Mouse (Mus musculus): ENCODE data around the gene Clec16a. TPM values are rescaled to one million over a fixed set of nuclear protein-coding genes. Genes with fewer than 3 reads are reported as not detected.

The Clec16a gene
- polyA plus RNA-seq, 1 experiment from 2014 or later: 32.1 TPM

- H3K4me2 ChIP-seq (ENCODE audit: low read depth, low read length): no peak overlapping the region
- H3K27ac ChIP-seq (replicated peaks; ENCODE audit: low read depth, low read length): no peak overlapping the region
- 73% methylated on average over 1 of the region's 1 CpGs for WGBS
- H3K9me3 ChIP-seq (replicated peaks; ENCODE audit: control insufficient read depth, low read length): no peaks in the 10 kb centered on the region
- no peak overlapping the region for H3K4me3 ChIP-seq (ENCODE audit: low read depth, low read length)
- ATAC-seq (replicated peaks; ENCODE audit: insufficient number of reproducible peaks, low FRiP score, low TSS enrichment, low read depth) (no peak), DNase-seq (ENCODE audit: low spot score) (no peak)
- H3K27me3 ChIP-seq (ENCODE audit: control insufficient read depth, insufficient read depth, low read length): no peaks in the 10 kb centered on the region
- H3K36me3 ChIP-seq (replicated peaks; ENCODE audit: control insufficient read depth, insufficient read depth, low read depth, low read length): no peaks in the 10 kb centered on the region
- H3K9ac ChIP-seq (replicated peaks; ENCODE audit: low read length): no peak overlapping the region
- no peaks in the 10 kb centered on the region for H3K4me1 ChIP-seq (ENCODE audit: control insufficient read depth, insufficient read depth, low read length)
Measured at GRCm38 (mm10) chr16:10641146-10641545, 96.0 kb downstream of the Clec16a start.

GRCm38 (mm10) chr16:10642857-10643633 lies 97.9 kb downstream of the Clec16a start:
- 56% methylated on average over 4 of the region's 4 CpGs for WGBS
- Histone ChIP-seq H3K36me3 (replicated peaks; ENCODE audit: control insufficient read depth, insufficient read depth, low read depth, low read length) (no peaks in the 10 kb centered on the region), H3K9me3 (replicated peaks; ENCODE audit: control insufficient read depth, low read length) (no peaks in the 10 kb centered on the region), H3K27me3 (ENCODE audit: control insufficient read depth, insufficient read depth, low read length) (no peaks in the 10 kb centered on the region), H3K4me3 (ENCODE audit: low read depth, low read length) (no peak overlapping the region), H3K9ac (replicated peaks; ENCODE audit: low read length) (no peak overlapping the region), H3K4me1 (ENCODE audit: control insufficient read depth, insufficient read depth, low read length) (no peaks in the 10 kb centered on the region), H3K27ac (replicated peaks; ENCODE audit: low read depth, low read length) (no peak overlapping the region), H3K4me2 (ENCODE audit: low read depth, low read length) (no peak overlapping the region)
- DNase-seq (ENCODE audit: low spot score) (no peak), ATAC-seq (replicated peaks; ENCODE audit: insufficient number of reproducible peaks, low FRiP score, low TSS enrichment, low read depth) (no peak)

GRCm38 (mm10) chr16:10644238-10644637 lies 99.1 kb downstream of the Clec16a start:
- H3K9ac ChIP-seq (replicated peaks; ENCODE audit: low read length): no peak overlapping the region
- H3K9me3 ChIP-seq (replicated peaks; ENCODE audit: control insufficient read depth, low read length): no peaks in the 10 kb centered on the region
- ATAC-seq (replicated peaks; ENCODE audit: insufficient number of reproducible peaks, low FRiP score, low TSS enrichment, low read depth): no peak
- no peak overlapping the region for H3K4me2 ChIP-seq (ENCODE audit: low read depth, low read length)
- H3K4me1 ChIP-seq (ENCODE audit: control insufficient read depth, insufficient read depth, low read length): no peaks in the 10 kb centered on the region
- H3K4me3 ChIP-seq (ENCODE audit: low read depth, low read length): no peak overlapping the region
- no peak for DNase-seq (ENCODE audit: low spot score)
- no peaks in the 10 kb centered on the region for H3K36me3 ChIP-seq (replicated peaks; ENCODE audit: control insufficient read depth, insufficient read depth, low read depth, low read length)
- no peaks in the 10 kb centered on the region for H3K27me3 ChIP-seq (ENCODE audit: control insufficient read depth, insufficient read depth, low read length)
- H3K27ac ChIP-seq (replicated peaks; ENCODE audit: low read depth, low read length): no peak overlapping the region

- Histone ChIP-seq H3K4me1 (ENCODE audit: control insufficient read depth, insufficient read depth, low read length) (no peaks in the 10 kb centered on the region), H3K9ac (replicated peaks; ENCODE audit: low read length) (no peak overlapping the region), H3K4me3 (ENCODE audit: low read depth, low read length) (no peak overlapping the region), H3K27me3 (ENCODE audit: control insufficient read depth, insufficient read depth, low read length) (no peaks in the 10 kb centered on the region), H3K9me3 (replicated peaks; ENCODE audit: control insufficient read depth, low read length) (no peaks in the 10 kb centered on the region), H3K36me3 (replicated peaks; ENCODE audit: control insufficient read depth, insufficient read depth, low read depth, low read length) (no peaks in the 10 kb centered on the region), H3K27ac (replicated peaks; ENCODE audit: low read depth, low read length) (no peak overlapping the region), H3K4me2 (ENCODE audit: low read depth, low read length) (no peak overlapping the region)
- ATAC-seq (replicated peaks; ENCODE audit: insufficient number of reproducible peaks, low FRiP score, low TSS enrichment, low read depth): no peak
- 81% methylated on average over 8 of the region's 8 CpGs for WGBS
- no peak for DNase-seq (ENCODE audit: low spot score)
Measured at GRCm38 (mm10) chr16:10644731-10645130, 99.6 kb downstream of the Clec16a start.

GRCm38 (mm10) chr16:10651804-10652203 lies 106.7 kb downstream of the Clec16a start:
- no peaks in the 10 kb centered on the region for H3K36me3 ChIP-seq (replicated peaks; ENCODE audit: control insufficient read depth, insufficient read depth, low read depth, low read length)
- H3K9me3 ChIP-seq (replicated peaks; ENCODE audit: control insufficient read depth, low read length): no peaks in the 10 kb centered on the region
- DNase-seq (ENCODE audit: low spot score): no peak
- H3K4me2 ChIP-seq (ENCODE audit: low read depth, low read length): no peak overlapping the region
- H3K4me3 ChIP-seq (ENCODE audit: low read depth, low read length): no peak overlapping the region
- no peak overlapping the region for H3K27ac ChIP-seq (replicated peaks; ENCODE audit: low read depth, low read length)
- H3K4me1 ChIP-seq (ENCODE audit: control insufficient read depth, insufficient read depth, low read length): 0 out of 2 replicates have a peak, but pooled peaks cover 2% of the 10 kb centered on the region
- no peak; the same call in 1 of the 2 replicates for ATAC-seq (replicated peaks; ENCODE audit: insufficient number of reproducible peaks, low FRiP score, low TSS enrichment, low read depth)
- no peaks in the 10 kb centered on the region for H3K27me3 ChIP-seq (ENCODE audit: control insufficient read depth, insufficient read depth, low read length)
- H3K9ac ChIP-seq (replicated peaks; ENCODE audit: low read length): no peak overlapping the region

GRCm38 (mm10) chr16:10652935-10653334 lies 107.8 kb downstream of the Clec16a start:
- no peak for DNase-seq (ENCODE audit: low spot score)
- Histone ChIP-seq H3K4me3 (ENCODE audit: low read depth, low read length) (no peak overlapping the region), H3K9ac (replicated peaks; ENCODE audit: low read length) (no peak overlapping the region), H3K4me1 (ENCODE audit: control insufficient read depth, insufficient read depth, low read length) (0 out of 2 replicates have a peak, but pooled peaks cover 2% of the 10 kb centered on the region), H3K9me3 (replicated peaks; ENCODE audit: control insufficient read depth, low read length) (no peaks in the 10 kb centered on the region), H3K27me3 (ENCODE audit: control insufficient read depth, insufficient read depth, low read length) (no peaks in the 10 kb centered on the region), H3K4me2 (ENCODE audit: low read depth, low read length) (no peak overlapping the region), H3K27ac (replicated peaks; ENCODE audit: low read depth, low read length) (no peak overlapping the region), H3K36me3 (replicated peaks; ENCODE audit: control insufficient read depth, insufficient read depth, low read depth, low read length) (no peaks in the 10 kb centered on the region)
- WGBS: 74% methylated on average over 3 of the region's 3 CpGs
- no peak for ATAC-seq (replicated peaks; ENCODE audit: insufficient number of reproducible peaks, low FRiP score, low TSS enrichment, low read depth)

GRCm38 (mm10) chr16:10655236-10655635 lies 110.1 kb downstream of the Clec16a start:
- no peaks in the 10 kb centered on the region for H3K27me3 ChIP-seq (ENCODE audit: control insufficient read depth, insufficient read depth, low read length)

GRCm38 (mm10) chr16:10655926-10656325 lies 110.8 kb downstream of the Clec16a start:
- no peaks in the 10 kb centered on the region for H3K9me3 ChIP-seq (replicated peaks; ENCODE audit: control insufficient read depth, low read length)
- DNase-seq (ENCODE audit: low spot score): no peak
- no peak overlapping the region for H3K4me3 ChIP-seq (ENCODE audit: low read depth, low read length)
- no peak for ATAC-seq (replicated peaks; ENCODE audit: insufficient number of reproducible peaks, low FRiP score, low TSS enrichment, low read depth)
- 56% methylated on average over 3 of the region's 3 CpGs for WGBS
- H3K27me3 ChIP-seq (ENCODE audit: control insufficient read depth, insufficient read depth, low read length): no peaks in the 10 kb centered on the region
- no peak overlapping the region for H3K27ac ChIP-seq (replicated peaks; ENCODE audit: low read depth, low read length)
- H3K9ac ChIP-seq (replicated peaks; ENCODE audit: low read length): no peak overlapping the region
- H3K4me2 ChIP-seq (ENCODE audit: low read depth, low read length): no peak overlapping the region
- H3K36me3 ChIP-seq (replicated peaks; ENCODE audit: control insufficient read depth, insufficient read depth, low read depth, low read length): no peaks in the 10 kb centered on the region
- 0 out of 2 replicates have a peak, but pooled peaks cover 2% of the 10 kb centered on the region for H3K4me1 ChIP-seq (ENCODE audit: control insufficient read depth, insufficient read depth, low read length)

More at GRCm38 (mm10) chr16:10655236-10655635, 110.1 kb downstream of the Clec16a start:
- Histone ChIP-seq H3K4me2 (ENCODE audit: low read depth, low read length) (no peak overlapping the region), H3K9ac (replicated peaks; ENCODE audit: low read length) (no peak overlapping the region), H3K9me3 (replicated peaks; ENCODE audit: control insufficient read depth, low read length) (no peaks in the 10 kb centered on the region), H3K4me1 (ENCODE audit: control insufficient read depth, insufficient read depth, low read length) (0 out of 2 replicates have a peak, but pooled peaks cover 2% of the 10 kb centered on the region), H3K36me3 (replicated peaks; ENCODE audit: control insufficient read depth, insufficient read depth, low read depth, low read length) (no peaks in the 10 kb centered on the region), H3K4me3 (ENCODE audit: low read depth, low read length) (no peak overlapping the region), H3K27ac (replicated peaks; ENCODE audit: low read depth, low read length) (no peak overlapping the region)
- DNase-seq (ENCODE audit: low spot score) (no peak), ATAC-seq (replicated peaks; ENCODE audit: insufficient number of reproducible peaks, low FRiP score, low TSS enrichment, low read depth) (no peak)
- 86% methylated on average over 3 of the region's 3 CpGs for WGBS
